Mouse (Mus musculus) forebrain, embryonic 11.5 days (tissue): ENCODE measurements around the gene Gm13279. TPM values are rescaled to one million over a fixed set of nuclear protein-coding genes. Genes with fewer than 3 reads are reported as not detected.
"Not testable (repeated sequence)": the region's sequence is repeated elsewhere in the genome, so short reads cannot be mapped to it uniquely, and the experiment has no call there.

Source experiments
- ATAC-seq: fragments of 200-750 bp; cut with Nextera tagmentation; replicated peaks from 2 replicates; pipeline ENCODE4 v1.8.0; 2017; ENCODE audit warnings: moderate TSS enrichment; ENCODE audit not compliant: low FRiP score
- DNase-seq: peaks from one replicate; pipeline ENCODE4 v3.0.0-alpha.2; 2017; ENCODE audit warnings: low spot score
- H3K27ac ChIP-seq: fragments of 300-500 bp; sonication (generic); 2 replicates; pipeline ENCODE4 v1.5.1; 2014; ENCODE audit warnings: low read depth, low read length
- H3K27me3 ChIP-seq: fragments of 300-500 bp; sonication (generic); 2 replicates; pipeline ENCODE4 v1.6.1; 2014; ENCODE audit warnings: mild to moderate bottlenecking, low read length, mixed read lengths; ENCODE audit not compliant: control insufficient read depth, insufficient read depth
- H3K36me3 ChIP-seq: fragments of 300-500 bp; sonication (generic); 2 replicates; pipeline ENCODE4 v1.6.1; 2014; ENCODE audit warnings: mild to moderate bottlenecking, low read length, moderate library complexity, mixed read lengths; ENCODE audit not compliant: control insufficient read depth, insufficient read depth
- H3K4me1 ChIP-seq: fragments of 300-500 bp; sonication (generic); replicated peaks from 2 replicates; pipeline ENCODE4 v1.6.1; 2014; ENCODE audit warnings: low read length, mixed read lengths; ENCODE audit not compliant: control insufficient read depth, insufficient read depth
- H3K4me2 ChIP-seq: fragments of 300-500 bp; sonication (generic); 2 replicates; pipeline ENCODE4 v1.6.1; 2014; ENCODE audit warnings: low read depth, mild to moderate bottlenecking, low read length, moderate library complexity, mixed read lengths; ENCODE audit not compliant: severe bottlenecking
- H3K4me3 ChIP-seq: fragments of 300-500 bp; sonication (generic); 2 replicates; pipeline ENCODE4 v1.5.1; 2014; ENCODE audit warnings: low read depth, low read length
- H3K9ac ChIP-seq: fragments of 300-500 bp; sonication (generic); 2 replicates; pipeline ENCODE4 v1.6.1; 2014; ENCODE audit warnings: low read length
- H3K9me3 ChIP-seq: fragments of 300-500 bp; sonication (generic); 2 replicates; pipeline ENCODE4 v1.6.1; 2016; ENCODE audit warnings: low read length, mixed read lengths; ENCODE audit not compliant: control insufficient read depth
- WGBS: fragments of 180-500 bp; shearing (Covaris S2); extraction: QIAGEN DNeasy Blood & Tissue Kit; methylation state at CpG from one replicate; pipeline ENCODE4 v1.1.7; 2014; 5-methylcytosine and 5-hydroxymethylcytosine counted together
- polyA plus RNA-seq: library from polyadenylated mRNA; unstranded; fragments of >200 nt; fragmentation: Nextera tagmentation; extraction: Ambion mirVana; gene quantifications from 2 replicates; pipeline ENCODE4 v1.2.1, GENCODE M21; 2014

Gene Gm13279
- polyA plus RNA-seq, 1 experiment from 2014 or later: not detected

- H3K9me3 ChIP-seq, DNase-seq, H3K4me1 ChIP-seq, H3K36me3 ChIP-seq, H3K27ac ChIP-seq, H3K9ac ChIP-seq, H3K4me3 ChIP-seq, ATAC-seq, H3K4me2 ChIP-seq, H3K27me3 ChIP-seq: not testable (repeated sequence)
- WGBS: 84% methylated on average over 6 of the region's 8 CpGs
These were observed 35.4 kb upstream of the Gm13279 start for GRCm38 (mm10) chr4:88761776-88762175.

DNA sequence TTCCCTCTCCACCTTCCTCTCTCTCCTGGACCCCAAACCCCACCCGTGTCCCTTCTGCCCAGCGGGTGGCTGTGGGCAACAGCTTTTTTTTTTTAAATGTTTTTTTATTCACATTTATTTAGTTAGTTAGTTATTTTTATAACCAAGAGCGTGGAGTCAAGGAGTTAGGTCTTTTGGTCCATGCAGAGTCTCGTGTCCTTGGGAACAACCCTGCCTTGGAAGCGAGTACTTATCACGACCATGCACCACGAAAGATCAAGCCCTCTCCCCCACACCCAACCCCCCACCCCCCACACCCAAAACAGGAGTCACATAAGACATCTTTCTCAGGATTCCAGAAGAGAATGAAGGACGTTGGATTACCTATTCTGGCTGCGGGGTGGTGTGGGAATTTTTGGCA is 34.9 kb upstream of the Gm13279 start:
- not testable (repeated sequence) for H3K36me3 ChIP-seq, H3K4me2 ChIP-seq, H3K9ac ChIP-seq, H3K27me3 ChIP-seq, H3K9me3 ChIP-seq, H3K27ac ChIP-seq, H3K4me1 ChIP-seq, H3K4me3 ChIP-seq, DNase-seq, ATAC-seq
- WGBS: 53% methylated on average over 8 of the region's 9 CpGs

DNA sequence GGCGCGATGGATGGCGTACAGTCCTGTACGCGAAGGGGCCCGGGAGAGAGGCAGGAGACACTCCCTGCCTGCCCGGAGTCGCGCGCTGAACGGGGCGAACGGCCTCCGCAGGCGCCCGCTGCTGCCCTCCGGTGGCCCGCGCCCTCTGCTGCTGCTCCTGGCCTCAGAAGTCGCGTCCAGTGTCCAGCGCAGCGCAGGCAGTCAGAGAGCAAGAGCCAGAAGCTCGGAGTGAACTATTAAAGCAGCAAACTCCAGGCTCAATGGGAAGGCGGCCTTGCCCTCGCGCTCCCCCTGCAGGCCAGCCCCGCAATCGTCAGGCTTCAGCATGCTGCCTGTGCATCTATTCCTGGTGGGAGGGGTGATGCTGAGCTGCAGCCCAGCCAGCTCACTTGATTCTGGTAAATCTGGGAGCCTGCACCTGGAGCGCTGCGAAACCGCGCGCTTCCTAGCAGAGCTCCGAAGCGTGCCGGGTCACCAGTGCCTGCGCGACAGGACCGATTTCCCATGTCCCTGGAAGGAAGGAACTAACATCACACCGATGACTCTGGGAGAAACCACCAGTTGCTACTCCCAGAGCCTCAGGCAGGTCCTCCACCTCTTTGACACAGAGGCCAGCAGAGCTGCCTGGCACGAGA is 33.7 kb upstream of the Gm13279 start:
- H3K4me3 ChIP-seq: peak overlapping the region; percentile 26
- H3K4me2 ChIP-seq: peak overlapping the region; percentile 47
- not testable (repeated sequence) for H3K4me1 ChIP-seq, ATAC-seq, H3K9ac ChIP-seq, H3K9me3 ChIP-seq, H3K27me3 ChIP-seq, H3K36me3 ChIP-seq, H3K27ac ChIP-seq
- WGBS: 3% methylated on average over 19 of the region's 42 CpGs
- peak; percentile 77 for DNase-seq

GRCm38 (mm10) chr4:88773534-88773933 is 23.7 kb upstream of the Gm13279 start, which contains the start of gene Gm13290:
Gene Gm13290 (plus strand): TSS chr4:88773834.
- H3K9me3 ChIP-seq, H3K36me3 ChIP-seq, H3K27me3 ChIP-seq, DNase-seq, H3K4me3 ChIP-seq, H3K4me1 ChIP-seq, H3K9ac ChIP-seq, ATAC-seq, H3K27ac ChIP-seq, H3K4me2 ChIP-seq: not testable (repeated sequence)
- WGBS: no CpG with 5 or more reads among the region's 32 CpGs

GRCm38 (mm10) chr4:88776622-88777021 is 20.6 kb upstream of the Gm13279 start, which contains the start of gene Gm13289:
Gene Gm13289 (plus strand): TSS chr4:88776922.
- not testable (repeated sequence) for H3K4me2 ChIP-seq, H3K4me1 ChIP-seq, DNase-seq, H3K27ac ChIP-seq, H3K27me3 ChIP-seq, ATAC-seq, H3K9me3 ChIP-seq, H3K4me3 ChIP-seq, H3K9ac ChIP-seq, H3K36me3 ChIP-seq
- whole genome bisulfite sequencing: no CpG with 5 or more reads among the region's 29 CpGs

- not testable (repeated sequence) for H3K4me2 ChIP-seq, H3K9ac ChIP-seq, H3K27ac ChIP-seq, DNase-seq, H3K4me3 ChIP-seq, H3K9me3 ChIP-seq, H3K4me1 ChIP-seq, ATAC-seq, H3K36me3 ChIP-seq, H3K27me3 ChIP-seq
- no CpG with 5 or more reads among the region's 29 CpGs for WGBS
These were observed 17.6 kb upstream of the Gm13279 start, which contains the start of gene Gm13272 for GRCm38 (mm10) chr4:88779550-88779949. Gene Gm13272 (plus strand): TSS chr4:88779850.

DNA sequence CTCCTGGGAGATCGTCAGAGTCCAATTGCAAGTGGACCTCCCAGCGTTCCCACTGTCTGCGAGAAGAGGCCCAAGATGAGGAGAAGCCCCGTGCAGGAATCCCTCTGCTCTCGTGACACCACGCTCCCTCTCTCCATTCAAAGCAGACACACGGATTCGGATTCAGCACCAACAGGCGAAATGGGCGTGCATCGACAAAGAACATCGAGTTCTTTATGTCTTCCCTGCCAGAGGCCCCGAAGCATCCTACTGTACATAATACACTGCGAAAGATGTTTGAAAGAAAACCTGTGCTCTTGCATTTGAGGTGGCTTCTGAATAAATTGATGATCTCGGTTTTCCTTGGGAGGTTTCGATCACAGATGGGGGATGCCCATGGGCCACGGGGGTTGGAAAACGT is 16.9 kb upstream of the Gm13279 start:
- ATAC-seq, H3K27me3 ChIP-seq, H3K4me1 ChIP-seq, H3K4me3 ChIP-seq, H3K27ac ChIP-seq, H3K9ac ChIP-seq, H3K9me3 ChIP-seq, DNase-seq, H3K36me3 ChIP-seq, H3K4me2 ChIP-seq: not testable (repeated sequence)
- 48% methylated on average over 12 of the region's 18 CpGs for WGBS

GRCm38 (mm10) chr4:88781831-88782230 is 15.4 kb upstream of the Gm13279 start, which contains the start of gene Ifnz:
Gene Ifnz (plus strand): TSS chr4:88782131.
- H3K27ac ChIP-seq, ATAC-seq, H3K4me2 ChIP-seq, H3K27me3 ChIP-seq, H3K9ac ChIP-seq, H3K4me1 ChIP-seq, DNase-seq, H3K36me3 ChIP-seq, H3K9me3 ChIP-seq, H3K4me3 ChIP-seq: not testable (repeated sequence)
- WGBS: 29% methylated on average over 4 of the region's 7 CpGs

DNA sequence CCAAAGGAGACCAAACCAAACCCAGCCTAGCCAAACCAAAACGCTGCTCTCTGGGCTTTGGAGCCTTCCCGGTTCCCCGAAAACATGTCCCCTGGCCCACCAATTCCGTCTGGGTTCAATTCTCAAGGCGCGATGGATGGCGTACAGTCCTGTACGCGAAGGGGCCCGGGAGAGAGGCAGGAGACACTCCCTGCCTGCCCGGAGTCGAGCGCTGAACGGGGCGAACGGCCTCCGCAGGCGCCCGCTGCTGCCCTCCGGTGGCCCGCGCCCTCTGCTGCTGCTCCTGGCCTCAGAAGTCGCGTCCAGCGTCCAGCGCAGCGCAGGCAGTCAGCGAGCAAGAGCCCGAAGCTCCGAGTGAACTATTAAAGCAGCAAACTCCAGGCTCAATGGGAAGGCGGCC is 14.9 kb upstream of the Gm13279 start:
- WGBS: 0% methylated on average over 12 of the region's 31 CpGs
- DNase-seq, ATAC-seq, H3K4me3 ChIP-seq, H3K4me2 ChIP-seq, H3K27ac ChIP-seq, H3K36me3 ChIP-seq, H3K4me1 ChIP-seq, H3K9ac ChIP-seq, H3K27me3 ChIP-seq, H3K9me3 ChIP-seq: not testable (repeated sequence)
